Mouse (Mus musculus) naive thymus-derived CD4-positive, alpha-beta T cell, adult 2 months (primary cell): ENCODE data around the gene Fbxo46.

Experiments used
- DNase-seq: peaks from one replicate; pipeline ENCODE4 v3.0.0-alpha.2; 2011; ENCODE audit warnings: low read depth

Fbxo46 gene

DNA sequence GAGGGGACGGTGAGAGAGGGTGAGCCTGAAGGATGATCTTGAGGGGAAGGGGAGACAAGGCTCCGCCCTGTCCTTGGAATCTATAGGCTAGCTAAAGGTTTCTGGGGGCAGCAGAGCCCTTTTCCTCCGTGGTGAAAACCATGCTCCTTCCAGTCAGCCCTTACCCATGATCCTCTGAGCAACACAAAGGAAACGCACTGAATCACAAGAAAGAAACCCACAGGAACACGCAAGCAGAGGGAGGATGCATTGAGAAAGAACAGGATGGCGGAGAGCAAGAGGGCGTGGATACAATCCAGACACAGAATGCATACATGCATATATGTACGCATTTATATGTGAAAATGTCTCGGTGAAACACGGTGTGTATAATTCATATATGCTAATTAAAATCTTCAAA is 49.8 kb downstream of the Fbxo46 start:
- no peak for DNase-seq

- DNase-seq = no peak
Observed at GRCm38 (mm10) chr7:19170142-19170541, 50.5 kb downstream of the Fbxo46 start.

GRCm38 (mm10) chr7:19171831-19172230 is 52.2 kb downstream of the Fbxo46 start:
- DNase-seq = no peak

- DNase-seq = peak; percentile 64
Observed at GRCm38 (mm10) chr7:19172874-19173273, 53.2 kb downstream of the Fbxo46 start.

DNA sequence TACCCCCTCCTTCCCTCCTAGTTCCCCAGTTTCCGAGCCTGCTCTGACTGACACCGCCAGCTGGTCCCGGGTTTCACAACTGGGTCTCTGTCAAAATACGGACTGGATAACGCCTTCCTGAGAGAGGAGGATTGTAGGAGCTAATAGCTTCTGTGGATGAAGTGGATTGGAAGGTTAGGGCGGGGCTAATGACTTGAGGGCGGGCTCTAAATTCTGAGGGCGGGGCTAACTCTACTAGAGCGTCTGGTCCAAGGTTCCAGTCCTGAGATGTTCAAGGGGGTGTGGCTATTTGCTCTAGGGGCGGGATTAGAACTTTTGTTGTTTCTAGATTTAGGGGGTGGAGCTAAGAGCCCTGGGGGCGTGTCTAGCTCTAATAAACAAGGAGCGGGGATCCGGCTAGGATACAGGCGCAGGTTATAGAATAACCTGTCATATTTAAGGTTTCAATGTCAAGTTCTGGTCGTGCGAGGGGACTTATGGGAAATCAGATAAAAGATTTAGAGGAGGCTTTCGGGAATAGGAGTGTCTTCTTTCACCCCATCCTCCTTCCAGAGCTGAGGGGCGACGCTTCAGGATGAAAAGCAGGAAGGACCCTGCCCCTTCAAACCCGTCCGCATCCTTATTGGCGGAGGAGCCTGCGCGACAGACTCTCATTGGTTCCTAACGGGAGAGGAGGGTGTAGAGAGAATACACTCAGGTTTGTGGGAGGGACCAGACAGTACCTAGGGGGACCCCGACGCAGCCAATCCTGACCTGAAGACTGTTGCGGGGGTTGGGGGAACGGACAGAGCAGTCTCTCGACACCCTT is 56.3 kb downstream of the Fbxo46 start, which contains the start of gene Eml2:
Gene Eml2, plus strand, starts transcription at position 714 of the 808 bp plus-strand sequence.
- no peak for DNase-seq

DNA sequence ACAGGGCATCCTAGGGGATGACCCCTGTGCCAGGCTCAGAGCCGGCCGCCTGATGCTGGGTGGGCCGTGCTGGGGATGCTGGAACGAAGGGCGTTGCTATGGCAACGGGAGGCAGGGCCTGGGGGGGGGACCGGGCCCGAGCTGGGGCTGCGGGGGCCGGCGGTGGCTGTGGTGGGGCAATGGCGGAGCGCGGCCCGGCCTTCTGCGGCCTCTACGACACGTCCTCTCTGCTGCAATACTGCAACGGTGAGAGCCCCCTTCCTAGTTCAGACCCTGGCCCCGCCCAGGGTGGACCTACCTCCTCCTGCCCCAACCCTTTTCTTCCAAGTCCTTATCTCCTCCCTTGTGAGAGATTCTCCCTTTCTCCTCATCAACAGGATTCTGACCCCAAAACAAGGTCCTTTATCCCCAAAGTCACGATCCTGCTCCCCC is 56.9 kb downstream of the Fbxo46 start:
- no peak for DNase-seq

DNA sequence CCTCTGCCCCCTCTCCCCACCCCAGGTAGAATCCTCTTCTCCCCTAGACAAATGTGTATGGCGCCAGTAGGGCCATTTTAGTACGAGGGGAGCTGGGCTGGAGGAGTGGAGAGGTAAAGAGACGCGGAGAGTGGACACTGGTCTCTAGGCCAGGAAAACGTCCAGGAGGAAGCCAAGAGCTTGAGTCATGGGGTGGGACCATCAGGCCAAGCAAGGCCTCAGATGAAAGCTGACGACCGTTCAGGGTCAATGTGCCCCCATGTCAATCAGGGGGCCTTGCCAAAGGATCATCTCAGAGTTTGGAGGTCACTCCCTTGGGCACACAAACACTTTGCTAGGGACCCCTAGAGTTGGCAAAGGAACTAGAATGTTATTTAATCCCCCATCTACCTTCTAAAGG is 57.6 kb downstream of the Fbxo46 start:
- no peak for DNase-seq

DNA sequence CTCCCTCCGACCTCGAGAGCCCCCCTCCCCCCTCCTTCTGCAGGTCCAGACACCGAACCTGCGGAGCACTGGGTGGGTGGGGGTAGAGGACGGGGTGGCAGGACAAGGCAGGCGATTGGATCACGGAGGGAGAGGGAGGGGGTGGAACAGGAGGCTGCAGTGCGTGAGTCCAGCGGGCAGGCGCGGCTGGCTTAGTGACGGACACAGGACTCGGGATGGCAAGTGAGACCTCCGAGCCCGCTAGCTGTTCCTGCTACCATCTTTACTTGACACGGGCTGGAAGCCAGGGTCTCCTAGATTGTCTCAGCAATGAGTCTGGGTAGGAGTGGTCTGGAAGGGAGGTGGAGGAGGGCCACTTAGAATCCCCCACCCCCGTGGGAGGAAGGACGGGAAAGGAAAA is 58.4 kb downstream of the Fbxo46 start:
- no peak for DNase-seq

DNA sequence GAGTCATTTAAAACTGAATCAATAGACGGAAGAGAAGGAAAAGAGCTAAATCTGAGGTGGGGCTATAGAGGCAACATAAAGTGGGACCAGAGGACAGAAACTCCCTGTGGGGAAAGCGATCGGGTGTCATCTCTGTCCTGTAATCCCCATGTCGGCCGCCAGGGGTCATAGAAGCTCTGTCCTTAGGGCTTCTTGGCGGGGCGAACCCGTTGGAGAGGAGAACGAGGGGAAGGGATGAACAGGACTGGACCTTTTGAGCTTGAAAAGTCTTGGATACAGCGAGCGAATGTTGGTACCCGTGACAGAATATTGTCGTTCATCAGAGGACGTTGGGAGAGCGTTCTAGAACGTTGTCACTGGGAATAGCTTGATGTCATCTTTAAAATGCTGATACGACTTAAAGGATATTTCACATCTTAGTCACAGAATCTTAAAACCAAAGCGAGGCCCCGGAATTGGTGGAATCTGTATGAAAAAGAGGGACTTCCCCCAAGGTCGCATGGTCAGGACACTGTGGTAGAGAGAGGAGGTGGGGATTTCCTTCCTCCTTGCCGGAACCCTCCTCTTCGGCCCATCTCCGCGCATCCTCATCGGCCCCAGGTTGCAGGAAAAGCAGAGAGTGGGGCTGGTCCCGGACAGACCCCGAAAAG is 58.9 kb downstream of the Fbxo46 start:
- DNase-seq = peak; percentile 87

- peak; percentile 80 for DNase-seq
Observed at GRCm38 (mm10) chr7:19179173-19179572, 59.5 kb downstream of the Fbxo46 start.

DNA sequence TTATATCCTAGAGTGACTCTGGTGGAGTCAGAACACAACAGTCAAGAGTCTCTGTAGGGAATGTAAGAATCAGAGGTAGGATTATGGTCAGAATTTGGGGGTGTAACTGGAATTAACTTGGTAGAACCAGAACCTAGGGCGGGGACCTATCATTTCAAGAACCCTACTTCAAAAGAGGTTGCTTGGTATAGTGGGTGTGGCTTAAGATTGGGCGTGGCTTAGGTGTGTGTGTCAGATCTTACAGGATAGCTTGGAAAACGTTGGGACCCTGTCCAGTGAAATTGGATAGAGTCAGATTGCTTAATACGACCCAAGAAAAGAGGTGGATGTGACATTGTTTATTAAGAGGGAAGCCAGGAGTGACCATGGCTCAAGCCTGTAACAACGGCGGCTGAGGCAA is 60.3 kb downstream of the Fbxo46 start:
- peak; percentile 50 for DNase-seq

DNA sequence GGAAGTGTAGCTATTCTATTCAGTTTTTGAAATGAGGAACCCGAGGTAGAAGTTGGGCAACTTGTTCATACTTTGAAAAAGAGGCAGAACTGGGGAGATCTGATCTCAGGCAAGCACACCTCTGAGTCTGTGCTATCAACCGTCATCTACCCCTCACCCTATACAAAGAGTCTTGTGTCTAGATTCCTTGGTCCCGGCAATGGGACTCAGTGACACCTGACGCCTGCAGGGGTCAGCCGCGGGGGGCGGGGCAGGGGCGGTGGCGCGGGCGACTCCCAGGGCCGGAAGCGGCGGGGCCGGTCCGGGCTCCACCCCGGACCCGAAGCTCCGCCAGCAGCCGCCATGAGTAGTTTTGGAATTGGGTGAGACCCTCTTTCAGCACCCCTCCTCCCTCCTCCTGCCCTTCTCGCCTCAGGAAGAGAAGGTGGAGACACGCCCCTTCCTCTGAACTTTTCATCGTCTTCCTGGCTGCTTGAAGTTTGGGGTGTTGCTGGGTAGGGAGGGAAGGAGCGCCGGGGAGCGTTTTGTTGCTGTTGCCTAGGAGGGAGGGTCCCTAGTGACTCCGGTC is 61.3 kb downstream of the Fbxo46 start:
- peak; percentile 62 for DNase-seq

- no peak for DNase-seq
Observed at GRCm38 (mm10) chr7:19184250-19184649, 64.6 kb downstream of the Fbxo46 start.

GRCm38 (mm10) chr7:19184758-19185157 is 65.1 kb downstream of the Fbxo46 start:
- no peak for DNase-seq
